Mouse (Mus musculus): ENCODE data around the gene Rgs1. TPM values are rescaled to one million over a fixed set of nuclear protein-coding genes. Genes with fewer than 3 reads are reported as not detected.
A peak's percentile ranks its signal among the peaks of the same experiment; 100 is the strongest.

The Rgs1 gene
- polyA plus RNA-seq, 1 experiment = 1.5 TPM

GRCm38 (mm10) chr1:144200496-144200895, 48.5 kb downstream of the Rgs1 start:
- H3K27me3 ChIP-seq (ENCODE audit: control insufficient read depth, insufficient read depth, low read length) = no peaks in the 10 kb centered on the region
- no peak overlapping the region for H3K4me3 ChIP-seq (ENCODE audit: control insufficient read depth, insufficient read depth, low read length)
- DNase-seq = no peak
- no peaks in the 10 kb centered on the region for H3K36me3 ChIP-seq (ENCODE audit: control insufficient read depth, insufficient read depth, low read length)
- no peaks in the 10 kb centered on the region for H3K4me1 ChIP-seq (replicated peaks; ENCODE audit: control insufficient read depth, insufficient read depth, low read length)
- H3K27ac ChIP-seq (ENCODE audit: control insufficient read depth, insufficient read depth, low read length) = no peak overlapping the region
- no peak for TF ChIP-seq CTCF (IDR thresholded peaks at IDR 0.05; ENCODE audit: borderline replicate concordance, control insufficient read depth, extremely low read depth, insufficient read depth, low read length, poor library complexity)
- no peak for TF ChIP-seq POLR2A (IDR thresholded peaks at IDR 0.05; ENCODE audit: control insufficient read depth, extremely low read depth, insufficient read depth, low read length, poor library complexity)
- WGBS = 40% methylated on average over 2 of the region's 2 CpGs

DNA sequence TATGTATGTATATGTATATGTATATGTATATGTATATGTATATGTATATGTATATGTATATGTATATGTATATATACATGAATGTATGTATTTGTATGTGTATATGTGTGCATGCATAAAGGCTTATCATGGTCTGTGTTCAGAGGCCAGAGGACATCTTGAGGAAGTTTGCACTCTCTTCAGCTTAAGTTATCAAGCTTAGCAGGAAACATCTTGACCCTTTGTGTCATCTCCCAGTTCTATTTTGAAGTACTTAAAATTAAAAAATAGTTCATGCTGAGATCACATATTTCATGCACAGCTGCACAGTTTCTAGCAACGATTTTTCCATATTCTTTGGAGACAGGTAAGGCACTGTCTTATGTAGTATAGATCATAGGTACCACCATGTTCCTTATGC, 49.5 kb downstream of the Rgs1 start:
- Histone ChIP-seq H3K4me3 (ENCODE audit: control insufficient read depth, insufficient read depth, low read length) (no peak overlapping the region), H3K4me1 (replicated peaks; ENCODE audit: control insufficient read depth, insufficient read depth, low read length) (no peaks in the 10 kb centered on the region), H3K27ac (ENCODE audit: control insufficient read depth, insufficient read depth, low read length) (no peak overlapping the region), H3K36me3 (ENCODE audit: control insufficient read depth, insufficient read depth, low read length) (no peaks in the 10 kb centered on the region), H3K27me3 (ENCODE audit: control insufficient read depth, insufficient read depth, low read length) (no peaks in the 10 kb centered on the region)
- DNase-seq = no peak
- 13% methylated on average over 1 of the region's 1 CpGs for WGBS
- no peak for TF ChIP-seq POLR2A (IDR thresholded peaks at IDR 0.05; ENCODE audit: control insufficient read depth, extremely low read depth, insufficient read depth, low read length, poor library complexity)
- TF ChIP-seq CTCF (IDR thresholded peaks at IDR 0.05; ENCODE audit: borderline replicate concordance, control insufficient read depth, extremely low read depth, insufficient read depth, low read length, poor library complexity) = no peak

GRCm38 (mm10) chr1:144197684-144198083, 51.4 kb downstream of the Rgs1 start:
- H3K4me1 ChIP-seq (replicated peaks; ENCODE audit: control insufficient read depth, insufficient read depth, low read length) = no peaks in the 10 kb centered on the region
- 35% methylated on average over 3 of the region's 3 CpGs for WGBS
- no peak for TF ChIP-seq POLR2A (IDR thresholded peaks at IDR 0.05; ENCODE audit: control insufficient read depth, extremely low read depth, insufficient read depth, low read length, poor library complexity)
- no peak for TF ChIP-seq CTCF (IDR thresholded peaks at IDR 0.05; ENCODE audit: borderline replicate concordance, control insufficient read depth, extremely low read depth, insufficient read depth, low read length, poor library complexity)
- DNase-seq = peak; percentile 38
- H3K36me3 ChIP-seq (ENCODE audit: control insufficient read depth, insufficient read depth, low read length) = no peaks in the 10 kb centered on the region
- H3K27ac ChIP-seq (ENCODE audit: control insufficient read depth, insufficient read depth, low read length) = no peak overlapping the region
- no peak overlapping the region for H3K4me3 ChIP-seq (ENCODE audit: control insufficient read depth, insufficient read depth, low read length)
- no peaks in the 10 kb centered on the region for H3K27me3 ChIP-seq (ENCODE audit: control insufficient read depth, insufficient read depth, low read length)

Other genes with a start within 250 kb of the Rgs1 start
- gene Rgs2, start 245.1 kb downstream of the Rgs1 start, polyA plus RNA-seq (2012; rRNA removed) = 4.3 and 5.9 TPM in 2 replicates
- gene Rgs13, start 71.9 kb downstream of the Rgs1 start, polyA plus RNA-seq (2012; rRNA removed) = 0.08 and 0.12 TPM in 2 replicates

All from thymus, adult 2 months (tissue).